Mouse (Mus musculus): ENCODE results near the gene Gm9837.

Gene Gm9837

GRCm38 (mm10) chr11:53486822-53487594 is 16.7 kb upstream of the Gm9837 start:
- DNase-seq (ENCODE audit: low spot score) = no peak

- DNase-seq (ENCODE audit: low spot score) = no peak
Observed at GRCm38 (mm10) chr11:53486351-53486750, 16.1 kb upstream of the Gm9837 start.

- DNase-seq (ENCODE audit: low spot score) = no peak
Observed at GRCm38 (mm10) chr11:53485719-53486118, 15.4 kb upstream of the Gm9837 start.

- no peak for DNase-seq (ENCODE audit: low spot score)
Observed at GRCm38 (mm10) chr11:53483159-53483891, 13.0 kb upstream of the Gm9837 start.

- DNase-seq (ENCODE audit: low spot score) = no peak
Observed at GRCm38 (mm10) chr11:53481088-53481730, 10.9 kb upstream of the Gm9837 start.

GRCm38 (mm10) chr11:53479783-53480301 is 9.6 kb upstream of the Gm9837 start, which contains the start of the genes Gm9945 and Sowaha:
Gene Gm9945 (plus strand): TSS chr11:53480166.
Gene Sowaha (minus strand): TSS chr11:53480274.
- DNase-seq (ENCODE audit: low spot score) = no peak

GRCm38 (mm10) chr11:53479171-53479782 is 9.0 kb upstream of the Gm9837 start:
- no peak for DNase-seq (ENCODE audit: low spot score)

GRCm38 (mm10) chr11:53478383-53479170 is 8.3 kb upstream of the Gm9837 start:
- DNase-seq (ENCODE audit: low spot score) = no peak

- no peak for DNase-seq (ENCODE audit: low spot score)
Observed at GRCm38 (mm10) chr11:53477833-53478232, 7.6 kb upstream of the Gm9837 start.

GRCm38 (mm10) chr11:53475620-53476019 is 5.3 kb upstream of the Gm9837 start:
- DNase-seq (ENCODE audit: low spot score) = no peak

- no peak for DNase-seq (ENCODE audit: low spot score)
Observed at GRCm38 (mm10) chr11:53472709-53473108, 2.4 kb upstream of the Gm9837 start.

- DNase-seq (ENCODE audit: low spot score) = no peak
Observed at GRCm38 (mm10) chr11:53469294-53469967, 848 bp downstream of the Gm9837 start.

- no peak for DNase-seq (ENCODE audit: low spot score)
Observed at GRCm38 (mm10) chr11:53466231-53466971, 3.9 kb downstream of the Gm9837 start.

GRCm38 (mm10) chr11:53463551-53464424 is 6.5 kb downstream of the Gm9837 start:
- no peak for DNase-seq (ENCODE audit: low spot score)

GRCm38 (mm10) chr11:53461727-53462126 is 8.6 kb downstream of the Gm9837 start:
- DNase-seq (ENCODE audit: low spot score) = no peak

- no peak for DNase-seq (ENCODE audit: low spot score)
Observed at GRCm38 (mm10) chr11:53460192-53460591, 10.1 kb downstream of the Gm9837 start.

GRCm38 (mm10) chr11:53458996-53459395 is 11.3 kb downstream of the Gm9837 start:
- no peak for DNase-seq (ENCODE audit: low spot score)

- DNase-seq (ENCODE audit: low spot score) = no peak
Observed at GRCm38 (mm10) chr11:53457372-53457954, 12.8 kb downstream of the Gm9837 start.
